Mouse (Mus musculus) frontal cortex, postnatal 10 days (tissue): ENCODE data around the gene Palm2.

ENCODE experiments used
- DNase-seq, 2 experiments: peaks; one replicate each; pipeline ENCODE4 v3.0.0; 2022; ENCODE audit warnings: low spot score in 2 of 2, mixed read lengths in 1 of 2

The Palm2 gene

DNA sequence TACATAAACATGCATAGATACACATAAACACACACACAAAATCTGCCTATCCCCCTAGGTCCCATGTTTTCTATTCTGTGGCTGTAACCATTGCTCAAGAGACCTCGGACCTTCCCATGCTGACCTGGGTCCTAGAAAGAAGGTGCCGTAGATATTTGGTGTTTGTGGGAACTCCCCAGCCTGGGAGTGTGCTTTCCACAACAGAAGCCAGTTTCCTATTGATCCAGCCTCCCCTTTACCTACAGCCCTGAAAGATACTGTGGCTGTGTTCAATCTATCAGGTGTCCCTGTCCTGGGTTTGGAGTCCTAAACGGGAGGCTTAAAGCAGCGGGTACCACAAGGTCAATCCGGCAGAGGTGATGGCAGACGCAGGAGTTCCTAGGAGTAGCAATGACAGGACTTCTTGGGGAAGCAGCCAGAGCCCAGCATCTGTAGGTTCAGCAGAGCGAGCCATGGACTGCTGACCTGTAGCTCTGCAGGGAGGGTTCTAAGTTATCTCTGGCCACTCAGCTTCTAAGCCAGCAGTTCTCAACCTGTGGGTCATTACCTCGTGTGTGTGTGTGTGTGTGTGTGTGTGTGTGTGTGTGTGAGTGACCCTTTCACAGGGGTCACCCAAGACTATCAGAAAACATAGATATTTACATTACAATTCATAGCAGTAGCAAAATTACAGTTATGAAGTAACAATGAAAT is 79.3 kb downstream of the Palm2 start:
- DNase-seq, result no peak

DNA sequence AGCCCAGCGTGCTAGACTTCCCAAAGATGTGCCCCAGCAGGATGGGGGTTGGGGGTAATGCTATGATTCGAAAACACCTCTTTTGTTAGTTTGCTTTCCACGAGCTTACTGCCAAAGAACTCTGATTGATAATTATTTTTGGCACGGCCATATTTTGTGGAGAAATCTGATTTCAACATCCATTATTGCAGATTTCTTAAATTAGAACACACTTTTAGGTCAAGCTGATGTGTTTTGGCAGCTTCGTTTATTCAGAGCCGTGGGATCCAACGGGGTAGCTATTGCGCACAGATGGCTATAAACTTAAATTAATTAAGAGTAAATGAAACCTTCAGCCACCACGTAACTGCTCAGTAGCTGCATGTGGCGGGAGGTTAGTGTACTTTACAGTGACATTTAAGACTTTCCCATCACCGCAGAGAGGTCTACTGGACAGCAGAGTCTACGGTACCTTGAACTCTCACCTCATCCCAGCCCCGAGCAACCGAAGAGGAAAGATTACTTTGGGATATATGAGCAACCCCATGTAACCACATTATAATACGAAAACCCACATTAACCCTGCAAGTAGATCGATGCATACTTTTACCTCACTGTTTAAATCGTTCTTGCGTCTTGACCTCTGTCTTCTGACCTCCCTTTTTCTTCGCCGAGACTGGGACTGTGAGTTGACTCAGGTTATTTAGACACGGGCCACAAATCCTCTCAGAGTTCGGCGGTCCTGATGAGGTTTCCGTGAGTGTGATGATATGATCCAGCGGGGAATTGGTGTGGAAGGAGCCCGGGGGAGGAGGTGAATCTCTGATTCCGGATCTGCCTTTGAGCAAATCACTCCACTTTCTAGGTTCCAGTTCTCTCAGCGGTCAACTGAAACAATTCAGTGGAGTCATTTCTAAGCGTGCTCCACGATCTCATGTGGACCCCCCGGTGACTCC is 80.2 kb downstream of the Palm2 start:
- DNase-seq, result no peak

DNA sequence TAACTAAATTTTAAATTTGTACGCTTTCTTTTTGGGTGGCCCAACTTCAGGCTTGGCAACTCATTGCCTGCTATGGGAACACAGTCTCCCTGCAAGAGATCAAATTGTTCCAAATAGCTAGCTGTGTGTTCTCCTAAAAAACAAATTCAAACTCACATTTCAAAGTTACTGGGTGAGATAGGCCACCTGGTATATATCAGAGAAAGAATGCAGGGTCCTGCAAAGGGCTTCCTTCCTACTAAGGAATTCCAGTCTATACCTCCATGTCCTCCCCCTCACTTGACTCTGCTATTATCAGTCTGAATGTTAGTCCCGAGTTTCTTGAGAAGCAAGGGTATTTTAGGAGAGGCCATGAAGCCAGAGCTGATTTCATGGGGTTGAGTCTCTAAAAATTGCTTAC is 81.3 kb downstream of the Palm2 start:
- no peak for DNase-seq

DNA sequence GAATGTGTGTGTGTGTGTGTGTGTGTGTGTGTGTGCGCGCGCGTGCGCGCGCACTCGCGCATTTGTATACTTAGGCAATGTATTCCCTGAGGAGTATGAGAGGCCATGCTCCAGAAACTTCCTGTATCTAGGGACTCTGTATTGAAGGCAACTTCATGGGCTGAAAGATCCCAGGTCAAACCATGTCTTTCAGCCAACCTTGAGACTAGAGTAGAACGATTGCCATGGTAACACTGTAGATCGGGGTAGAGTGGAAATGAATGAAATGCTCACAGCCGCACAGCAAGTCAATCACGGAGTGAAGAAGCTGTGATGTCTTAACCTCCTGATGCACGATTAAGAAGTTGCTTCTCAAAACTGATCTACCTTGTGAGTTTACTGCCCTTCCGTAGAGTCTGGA is 89.4 kb downstream of the Palm2 start:
- no peak for DNase-seq

DNA sequence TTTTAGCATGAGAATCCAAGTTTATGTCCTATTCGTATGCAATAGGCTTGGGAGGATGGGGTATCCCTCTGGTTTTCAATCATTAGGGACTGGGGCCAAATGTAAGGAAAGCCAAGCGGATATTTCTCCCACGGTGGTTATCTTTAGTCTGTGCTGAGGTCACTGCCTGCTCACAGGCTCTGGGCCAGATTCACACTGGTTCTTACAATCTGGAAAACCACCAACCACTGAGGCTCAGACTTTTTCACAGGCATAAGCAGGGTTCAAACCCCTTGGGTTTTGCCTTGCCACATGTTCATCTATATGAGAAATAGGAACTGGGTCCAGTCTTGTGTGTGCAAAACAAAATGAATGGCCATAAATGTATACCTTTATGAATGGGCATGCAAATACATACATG is 90.4 kb downstream of the Palm2 start:
- DNase-seq, result no peak

DNA sequence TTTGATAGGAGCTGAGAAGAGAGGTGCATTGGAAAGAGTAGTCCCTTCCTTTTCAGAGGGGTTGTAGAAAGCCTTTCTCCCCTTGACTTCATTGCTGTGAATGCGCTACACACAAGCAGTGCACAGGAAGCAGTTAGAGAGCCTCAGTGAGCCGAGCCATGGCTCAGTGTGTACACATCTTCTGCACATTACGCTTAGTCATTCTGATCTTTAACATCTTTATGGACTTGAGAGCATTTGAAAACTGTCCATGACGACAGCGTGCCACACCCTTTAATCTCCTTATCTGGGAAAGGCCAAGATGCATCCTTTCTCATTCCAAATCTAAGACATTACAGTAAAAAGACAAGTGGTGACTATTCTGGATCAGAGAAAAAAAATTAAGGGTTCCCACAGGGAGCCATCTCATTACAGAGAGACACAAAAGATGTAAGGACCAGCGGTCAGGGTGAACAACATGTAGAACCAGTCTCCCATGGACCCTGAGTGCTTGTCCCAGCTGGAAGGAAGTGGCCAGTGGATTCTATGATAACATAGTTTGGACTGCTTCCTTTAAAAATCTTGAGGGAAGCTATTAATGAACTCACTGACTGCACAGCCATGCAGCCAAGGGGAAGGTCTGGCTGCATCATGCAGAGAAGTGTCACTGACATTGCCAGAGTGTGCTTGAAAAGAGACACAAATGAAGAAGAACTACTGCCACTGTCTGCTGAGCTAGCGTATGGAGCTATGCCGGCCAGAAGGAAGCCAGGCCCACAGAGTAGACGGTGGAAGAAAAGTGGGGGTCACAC is 91.4 kb downstream of the Palm2 start:
- no peak for DNase-seq

DNA sequence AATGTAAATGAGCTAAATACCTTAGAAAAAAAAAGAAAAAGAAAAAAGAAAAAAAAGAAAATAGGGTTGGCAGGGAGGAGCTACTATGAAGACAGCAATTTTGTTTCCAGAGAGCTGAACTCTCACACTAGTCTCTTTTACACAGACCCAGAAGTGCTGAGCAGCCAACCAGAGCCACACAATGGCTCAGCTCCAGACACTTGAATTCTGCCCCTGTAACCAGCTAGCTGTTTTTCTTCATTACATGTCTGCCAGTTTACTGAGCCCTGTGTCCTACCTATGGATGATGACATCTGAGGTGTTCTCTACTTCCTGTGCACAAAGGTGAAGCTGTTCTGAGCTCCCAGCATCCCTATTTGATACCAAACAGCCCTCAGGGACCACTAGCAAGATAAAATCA is 94.2 kb downstream of the Palm2 start:
- no peak for DNase-seq

DNA sequence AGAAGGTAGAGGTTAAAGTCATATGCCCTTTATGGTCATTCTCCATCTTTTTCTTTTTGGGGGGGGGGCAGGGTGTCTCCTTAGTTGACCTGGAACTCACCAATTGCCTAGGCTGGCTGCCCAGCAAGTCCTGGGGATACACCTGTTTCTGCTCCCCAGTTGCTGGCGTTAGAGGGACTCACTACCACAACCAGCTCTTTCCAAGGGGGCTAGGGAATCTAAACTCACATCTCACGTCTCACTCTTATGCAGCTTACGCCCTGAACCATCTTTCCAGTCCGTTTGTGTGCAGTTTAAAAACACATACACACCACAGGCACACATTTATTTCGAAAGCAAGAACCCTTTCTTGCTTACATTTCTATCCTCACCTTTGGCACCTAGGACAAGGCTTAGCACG is 99.6 kb downstream of the Palm2 start:
- no peak for DNase-seq

DNA sequence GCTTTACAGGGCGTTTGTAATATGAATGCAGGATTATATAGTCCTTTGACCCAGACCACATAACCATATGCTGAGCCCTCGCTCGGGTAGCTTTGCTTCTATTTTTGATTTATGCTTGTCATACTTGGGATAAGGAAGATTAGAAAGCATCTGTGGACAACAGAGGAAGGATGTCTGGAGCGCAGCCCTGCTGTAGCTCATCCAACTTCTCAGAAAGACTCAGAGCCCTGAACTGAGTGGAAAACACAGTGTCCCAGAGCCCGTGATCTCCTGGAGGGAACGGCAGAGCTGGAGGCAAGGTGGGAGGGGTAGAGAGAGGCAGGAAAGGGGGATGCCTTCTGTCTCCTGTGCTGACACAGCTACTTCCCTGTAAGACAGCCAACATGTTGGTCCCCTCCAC is 100.2 kb downstream of the Palm2 start:
- no peak for DNase-seq

DNA sequence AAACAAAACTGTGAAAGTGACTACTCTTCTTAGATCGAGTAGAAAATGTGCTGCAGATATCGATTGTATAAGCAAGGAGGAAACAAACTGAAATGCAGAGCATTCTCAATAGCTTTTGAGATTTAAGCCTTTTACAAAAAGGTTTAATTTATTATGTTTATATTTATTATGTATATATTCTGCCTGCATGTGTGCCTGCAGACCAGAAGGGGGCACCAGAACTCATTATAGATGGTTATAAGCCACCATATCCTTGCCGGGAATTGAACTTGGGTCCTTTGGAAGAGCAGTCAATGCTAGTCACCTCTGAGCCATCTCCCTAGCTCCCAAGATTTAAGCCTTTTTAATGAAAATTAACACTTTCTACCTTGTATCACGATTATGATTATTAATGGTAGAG is 101.0 kb downstream of the Palm2 start:
- no peak for DNase-seq

DNA sequence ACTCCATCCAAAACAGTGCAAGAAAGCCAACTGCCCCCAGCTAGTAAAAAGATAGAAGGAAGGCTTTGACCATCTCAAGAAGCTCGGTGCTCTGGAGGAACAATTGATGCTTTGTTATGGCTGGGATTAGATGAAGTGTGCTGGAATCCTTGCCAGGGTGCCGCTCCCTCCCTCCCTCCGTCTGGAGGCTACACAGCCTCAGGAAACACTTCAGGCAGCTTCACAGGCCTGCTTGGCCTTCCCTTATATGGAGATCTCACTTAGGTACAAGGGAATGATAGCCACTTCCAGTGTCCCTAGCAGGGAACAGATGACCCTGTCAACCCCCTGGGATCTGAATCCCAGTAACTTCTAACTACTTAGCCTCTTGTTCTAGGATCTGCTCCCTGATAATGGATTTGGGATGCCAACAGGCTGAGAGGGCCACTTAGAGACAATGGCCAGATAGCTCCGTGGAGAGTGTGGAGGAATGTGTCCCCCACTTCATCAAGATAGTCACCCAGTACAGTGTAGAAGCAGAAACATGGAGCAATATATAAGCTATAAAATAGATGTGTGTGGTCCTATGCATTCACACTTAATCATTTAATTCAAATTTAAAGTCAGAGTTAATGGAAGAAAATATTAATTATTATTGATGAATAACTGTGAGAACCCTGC is 104.1 kb downstream of the Palm2 start:
- no peak for DNase-seq

DNA sequence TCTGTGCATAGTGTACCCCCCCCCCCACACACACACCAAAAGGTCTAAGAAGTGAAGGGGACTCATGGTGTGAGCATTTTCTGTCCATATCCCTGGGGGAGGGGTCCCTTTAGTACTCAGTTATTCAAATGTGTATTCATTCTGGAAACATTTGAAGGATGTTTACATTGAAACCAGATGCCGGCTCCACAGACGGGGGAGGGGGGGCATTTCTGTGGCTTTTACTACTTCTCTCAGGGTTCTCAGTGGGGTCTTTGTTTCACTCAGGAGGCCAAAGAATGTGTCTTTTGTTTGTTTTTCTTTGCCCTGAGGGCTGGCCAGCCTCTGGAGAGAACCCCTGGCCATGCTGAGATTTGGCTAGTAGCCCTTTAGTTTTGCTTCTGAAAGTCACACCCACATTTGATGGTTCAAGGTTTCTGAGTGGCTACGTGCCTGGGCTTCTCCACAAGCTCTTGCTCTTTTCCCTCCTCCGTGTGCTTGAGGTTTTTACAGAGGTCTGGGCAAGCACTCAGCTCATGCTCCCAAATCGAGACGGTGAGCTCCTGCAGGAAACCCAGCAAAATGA is 109.7 kb downstream of the Palm2 start:
- DNase-seq, result peak in 1 of 2 experiments; percentile 26

DNA sequence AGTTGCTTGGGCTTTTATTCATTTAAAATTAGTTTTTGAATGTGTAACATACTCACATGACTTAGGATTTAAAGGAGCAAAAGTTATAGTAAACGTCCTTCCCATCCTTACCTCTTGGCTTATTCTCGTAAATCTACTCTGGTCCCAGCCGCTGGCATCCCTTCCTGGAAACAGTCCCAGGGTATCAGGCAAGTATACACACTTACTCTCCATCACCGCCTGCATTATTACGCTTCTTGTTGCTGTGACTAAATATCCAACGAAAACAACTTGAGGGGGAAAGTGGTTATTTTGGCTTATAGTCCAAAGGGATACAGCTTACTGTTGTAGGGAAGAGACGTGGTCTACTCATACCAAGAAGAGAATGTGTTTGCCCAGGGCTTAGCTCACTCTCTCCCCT is 113.7 kb downstream of the Palm2 start:
- DNase-seq, result no peak

DNA sequence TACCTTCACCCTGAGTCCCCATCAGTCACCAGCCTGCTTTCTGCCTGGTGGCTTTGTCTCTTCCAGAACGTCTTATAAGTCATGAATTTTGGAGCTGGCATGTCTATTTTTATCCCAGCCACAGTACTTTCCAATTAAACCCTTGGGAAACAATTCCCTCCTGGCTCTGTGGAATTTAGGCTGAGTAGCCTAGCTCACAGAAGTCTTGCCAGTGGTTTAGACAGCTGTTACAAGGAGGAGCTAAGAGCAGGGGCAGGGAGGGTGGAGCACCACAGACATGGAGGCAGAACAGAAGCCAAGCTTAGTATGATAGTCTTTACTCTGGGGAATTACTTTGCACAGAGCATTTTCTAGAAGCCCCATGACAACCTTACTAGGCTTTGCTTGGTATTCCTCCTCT is 116.2 kb downstream of the Palm2 start:
- DNase-seq, result no peak

DNA sequence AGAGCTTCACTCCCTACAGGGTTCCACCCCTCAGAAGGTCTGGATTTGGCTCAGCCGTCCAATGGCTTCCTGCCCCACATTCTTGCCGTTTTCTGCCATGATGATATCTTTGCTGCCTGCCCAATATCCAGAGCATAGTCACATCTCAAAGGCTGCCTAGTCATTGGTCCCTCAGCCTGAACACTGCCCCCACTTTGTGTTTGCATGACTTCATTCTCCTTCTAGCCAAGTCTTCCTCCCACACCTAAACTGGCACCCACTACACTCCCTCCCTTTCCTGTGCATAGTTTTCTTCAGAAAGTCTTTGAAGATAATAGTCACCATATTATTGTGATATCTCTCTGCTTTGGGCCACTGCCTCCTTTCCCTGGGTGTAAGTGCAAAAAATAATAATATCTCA is 123.1 kb downstream of the Palm2 start:
- no peak for DNase-seq

DNA sequence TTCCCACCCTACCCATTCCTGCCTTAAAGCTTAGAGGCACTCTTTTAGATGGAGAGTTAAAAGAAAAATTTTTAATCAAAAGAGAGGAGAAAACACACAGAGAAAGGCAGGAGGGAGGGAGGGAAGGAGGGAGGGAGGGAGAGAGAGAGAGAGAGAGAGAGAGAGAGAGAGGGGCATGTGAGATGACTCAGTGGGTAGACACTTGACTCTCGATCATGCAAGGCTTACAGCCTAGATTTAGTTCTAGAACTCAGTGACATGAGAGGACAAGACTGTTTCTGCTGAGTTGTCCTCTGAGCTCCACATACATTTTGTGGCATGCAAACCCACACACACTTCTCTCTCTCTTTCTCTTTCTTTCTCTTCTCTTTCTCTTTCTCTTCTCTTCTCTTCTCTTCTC is 125.4 kb downstream of the Palm2 start:
- DNase-seq, result no peak

DNA sequence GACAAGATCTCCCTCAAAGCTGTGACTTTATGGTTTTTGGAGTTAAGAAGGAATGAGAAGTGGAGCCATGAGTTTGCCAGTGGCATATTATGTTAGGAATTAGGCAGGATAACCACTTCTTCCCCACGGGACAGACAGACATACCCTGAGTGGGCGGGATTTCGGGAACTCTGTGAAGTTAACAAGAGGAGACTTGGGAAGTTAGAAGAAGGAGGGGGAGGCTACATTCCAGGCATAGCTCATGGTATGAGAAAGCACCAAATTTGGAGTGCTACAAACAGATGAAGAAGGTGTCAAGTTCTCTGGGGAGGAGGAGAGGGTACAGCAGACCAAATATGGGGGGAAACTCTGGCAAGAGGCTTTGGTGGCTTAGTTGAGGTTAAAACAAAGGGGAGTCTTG is 126.0 kb downstream of the Palm2 start:
- DNase-seq, result no peak

DNA sequence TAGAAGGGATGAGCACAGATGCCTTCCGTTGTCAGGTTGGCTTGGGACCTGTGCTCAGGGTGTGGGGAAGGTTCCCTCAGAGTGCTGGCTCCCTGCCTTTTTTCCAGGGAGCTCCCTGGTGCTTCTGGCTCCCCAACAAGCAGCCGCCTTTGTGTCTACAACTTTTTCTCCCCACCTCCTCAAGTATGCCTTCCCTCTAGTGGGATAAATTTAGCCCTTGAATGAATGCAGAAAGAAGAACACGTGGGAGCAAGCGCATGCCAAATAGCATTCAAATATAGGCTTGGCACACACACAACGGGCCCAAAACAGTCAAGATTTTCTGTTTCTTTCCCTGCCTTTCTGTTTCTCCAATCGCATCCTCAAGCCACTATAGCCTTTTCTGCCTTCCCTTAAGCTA is 127.0 kb downstream of the Palm2 start:
- DNase-seq, result peak; percentile 29 to 41

DNA sequence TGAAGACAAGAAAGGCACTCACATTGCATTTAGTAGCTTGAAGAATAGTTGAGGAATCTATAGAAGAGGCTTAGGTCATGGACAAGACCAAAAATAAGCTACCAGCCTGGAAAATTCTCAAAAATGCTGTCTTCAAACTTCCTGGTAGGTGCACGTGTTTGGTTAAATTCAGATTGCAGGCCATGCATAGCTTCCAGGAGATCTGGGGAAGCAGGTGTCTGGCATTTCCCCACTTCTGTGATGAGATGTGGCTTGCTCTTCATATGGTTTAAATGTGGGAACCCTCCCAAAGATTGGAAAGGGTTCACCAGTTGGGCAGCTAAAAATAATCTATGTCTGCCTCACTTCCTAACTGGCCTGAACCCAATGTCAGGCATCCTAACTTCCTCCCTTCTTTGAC is 131.2 kb downstream of the Palm2 start:
- DNase-seq, result no peak

DNA sequence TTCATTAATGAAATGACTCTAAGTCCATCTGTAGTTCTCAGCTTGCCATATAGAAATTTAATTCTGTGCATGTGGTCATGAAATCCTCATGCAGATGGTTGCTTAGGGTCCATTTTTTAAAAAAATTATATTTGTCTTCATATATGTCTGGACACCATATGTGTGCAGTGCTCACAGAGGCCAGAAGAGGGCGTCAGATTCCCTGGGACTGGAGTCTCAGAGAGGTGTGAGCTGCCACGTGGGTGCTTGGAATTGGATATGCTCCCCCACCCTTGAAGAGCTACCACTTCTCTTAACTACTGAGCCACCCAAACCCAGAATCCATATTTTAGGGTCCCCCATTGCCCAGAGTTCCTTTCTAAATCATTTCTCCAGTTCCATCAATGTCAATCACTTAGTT is 131.8 kb downstream of the Palm2 start:
- DNase-seq, result no peak

DNA sequence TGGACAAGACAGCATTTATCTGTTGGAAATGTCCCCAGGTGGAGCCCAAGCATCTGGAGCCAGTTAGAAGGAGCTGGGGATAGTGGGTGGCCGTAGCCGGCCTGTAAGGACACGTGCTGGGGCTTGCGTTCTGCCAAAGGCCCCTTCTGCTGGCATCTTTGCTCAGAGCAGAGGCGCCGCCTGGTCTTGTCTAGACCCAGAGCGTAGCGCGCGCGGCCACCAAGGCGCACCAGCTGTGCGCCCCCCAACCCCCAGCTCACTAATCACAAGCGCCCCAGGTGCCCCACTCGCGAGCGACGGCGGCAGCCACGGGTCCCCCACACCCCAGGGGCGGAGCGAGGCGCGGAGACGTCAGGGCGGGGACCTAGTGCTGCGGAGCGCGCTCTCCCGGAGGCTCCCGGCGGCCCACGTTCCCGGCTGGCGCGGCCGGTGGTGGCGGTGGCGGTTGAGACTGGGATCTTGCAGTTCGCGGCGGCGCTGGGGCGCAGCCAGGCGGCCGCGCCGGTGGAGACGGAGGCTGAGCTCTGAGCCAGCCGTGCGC is 133.7 kb downstream of the Palm2 start, which contains the start of gene Pakap:
Gene Pakap, plus strand, starts transcription at position 514 of the 541 bp plus-strand sequence.
- peak; percentile 34 to 77 for DNase-seq
